Mouse (Mus musculus): ENCODE measurements around the gene Cadps.

GRCm38 (mm10) chr14:12722452-12723194 is 100.3 kb downstream of the Cadps start:
- TF ChIP-seq CTCF (IDR thresholded peaks at IDR 0.05; ENCODE audit: low read depth, low read length) (no peak), POLR2A (IDR thresholded peaks at IDR 0.05; ENCODE audit: extremely low read depth, insufficient read depth, low read length) (no peak)
